Mouse (Mus musculus) embryonic stem cell, embryonic (primary cell): ENCODE measurements at regions not wholly inside any gene's neighbourhood (a gene's known extent, or its start where the extent isn't known, plus 50 kb on each side); places are given as distances from the start of the nearest gene placed in this dataset.
"Not testable (repeated sequence)": the region's sequence is repeated elsewhere in the genome, so short reads cannot be mapped to it uniquely, and the experiment has no call there.

Source experiments
- CTCF ChIA-PET, 4 experiments: fragments of 300-600 bp in 2 of 4; fragments of 350-600 bp in 2 of 4; sonication (Branson Sonifier 250); formaldehyde crosslinking; loops; one replicate each; lab custom pipeline; 2022; ENCODE audit warnings: inconsistent platforms in 2 of 4; lab: Charles Lee
- POLR2A ChIA-PET, 4 experiments: fragments of 300-600 bp in 2 of 4; fragments of 350-600 bp in 2 of 4; sonication (Branson Sonifier 250); formaldehyde crosslinking; loops; one replicate each; lab custom pipeline; 2022; ENCODE audit warnings: antibody characterized with exemption in 4 of 4, inconsistent platforms in 1 of 4; lab: Charles Lee

DNA sequence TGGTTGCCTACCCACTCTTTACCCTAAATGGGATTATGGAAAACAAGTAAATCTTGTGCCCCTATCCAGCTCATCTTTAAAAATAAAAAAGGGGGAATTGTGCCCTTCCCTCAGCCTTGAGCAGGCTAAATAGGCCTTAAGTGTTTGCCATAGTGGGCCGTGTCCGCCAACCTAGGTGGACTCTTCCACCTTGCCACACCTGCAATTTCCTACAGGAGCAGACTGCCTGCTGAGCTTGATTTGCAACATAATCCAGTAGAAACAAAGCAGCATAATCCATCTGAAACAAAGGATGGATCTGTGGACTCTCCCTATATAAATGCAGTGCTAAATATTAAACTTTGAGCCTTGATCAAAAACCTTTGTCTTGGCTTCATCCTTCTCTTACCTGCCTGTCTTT, 970.9 kb downstream of the Gm37988 start:
- POLR2A ChIA-PET: not testable (repeated sequence)
- CTCF ChIA-PET: interaction anchor here in 1 of 4 experiments (0.6 kb wide), 1 partner anchor 116 kb away, joined by 4 read pairs; no protein-coding TSS in a partner anchor
